8 mouse cellular contexts compared by ENCODE assay signal in the genomic region with DNA sequence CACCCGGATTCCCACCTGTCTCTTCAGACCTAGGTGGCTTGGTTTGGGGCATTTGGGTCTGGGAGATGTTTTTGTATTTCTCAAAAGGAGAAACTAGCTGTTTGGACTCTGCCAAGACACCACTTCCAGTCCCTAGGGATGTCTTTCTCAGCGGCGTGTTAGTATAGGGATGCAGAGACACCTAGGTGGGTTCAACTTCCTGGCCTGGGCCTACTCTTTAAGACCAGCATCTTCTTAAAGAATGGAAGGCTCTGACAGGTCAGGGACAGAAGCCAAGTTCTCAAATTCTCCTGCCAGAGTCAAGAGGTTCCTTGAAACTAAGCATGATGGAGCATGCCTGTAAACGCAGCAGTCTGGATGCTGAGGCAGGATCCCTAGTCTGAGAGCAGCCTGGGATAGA. TPM values are rescaled to one million over a fixed set of nuclear protein-coding genes. Genes with fewer than 3 reads are reported as not detected.
A peak's percentile ranks its signal among the peaks of the same experiment; 100 is the strongest.
DNase-seq lines count a peak whose midpoint lies in the region; ATAC-seq and TF ChIP-seq lines count a peak whose summit lies in the region.

No protein-coding gene starts in this region.

- no peak for DNase-seq in lung, embryonic 14.5 days
- no peak for DNase-seq in lung, postnatal 36 days
- no peak for DNase-seq in limb, embryonic 10.5 days (ENCODE audit: low spot score)
- no peak for DNase-seq in adrenal gland, postnatal 36 days
- no peak for DNase-seq in adrenal gland, adult (ENCODE audit: inconsistent age in 2 of 2, low spot score in 1 of 2)

- H3K4me1 ChIP-seq in lung, embryonic 14.5 days (ENCODE audit: insufficient read depth) = peaks cover 7% of the 10 kb centered on the region
- peaks cover 7% of the 10 kb centered on the region for H3K4me1 ChIP-seq in embryonic fibroblast, embryonic 13.5 days (ENCODE audit: control insufficient read depth, insufficient read depth, low read length)
- peaks cover 35% of the 10 kb centered on the region for H3K4me1 ChIP-seq in limb, embryonic 10.5 days
- peaks cover 24% of the 10 kb centered on the region for H3K4me1 ChIP-seq in neural tube, embryonic 14.5 days (ENCODE audit: control insufficient read depth, insufficient read depth, low read length)

- no peak for TF ChIP-seq POLR2A in embryonic fibroblast, embryonic 13.5 days (IDR thresholded peaks at IDR 0.05; ENCODE audit: low read depth, low read length)

- H3K4me2 ChIP-seq in lung, embryonic 14.5 days = peak overlapping the region; percentile 76
- peak overlapping the region; percentile 92 for H3K4me2 ChIP-seq in neural tube, embryonic 14.5 days (ENCODE audit: low read depth, low read length)

- no peaks in the 10 kb centered on the region for H3K27me3 ChIP-seq in lung, embryonic 14.5 days (ENCODE audit: insufficient read depth, low read length)
- H3K27me3 ChIP-seq in limb, embryonic 10.5 days (ENCODE audit: low read depth, poor library complexity, severe bottlenecking) = peaks cover 14% of the 10 kb centered on the region
- no peaks in the 10 kb centered on the region for H3K27me3 ChIP-seq in neural tube, embryonic 14.5 days (ENCODE audit: control insufficient read depth, insufficient read depth, low read length)

- no peak overlapping the region for H3K9ac ChIP-seq in lung, embryonic 14.5 days
- H3K9ac ChIP-seq in neural tube, embryonic 14.5 days (replicated peaks; ENCODE audit: low read depth, low read length) = peak overlapping the region; percentile 99; the same call in 1 of the 2 replicates

- no peak for ATAC-seq in lung, embryonic 14.5 days (ENCODE audit: insufficient read depth)
- no peak for ATAC-seq in neural tube, embryonic 14.5 days (ENCODE audit: low read depth)
- ATAC-seq in megakaryocyte-erythroid progenitor cell, adult 5-6 weeks (replicated peaks; ENCODE audit: low FRiP score, low TSS enrichment, poor library complexity, severe bottlenecking) = no peak

- H3K9me3 ChIP-seq in lung, embryonic 14.5 days (ENCODE audit: low read depth, low read length) = no peaks in the 10 kb centered on the region
- H3K9me3 ChIP-seq in limb, embryonic 10.5 days (replicated peaks) = no peaks in the 10 kb centered on the region
- H3K9me3 ChIP-seq in neural tube, embryonic 14.5 days (ENCODE audit: control insufficient read depth, low read length) = no peaks in the 10 kb centered on the region

- no peak for TF ChIP-seq CTCF in lung, embryonic 14.5 days (IDR thresholded peaks at IDR 0.05; ENCODE audit: low read depth)
- no peak for TF ChIP-seq CTCF in embryonic fibroblast, embryonic 13.5 days (IDR thresholded peaks at IDR 0.05; ENCODE audit: borderline replicate concordance, insufficient read depth, low read length)

- peak overlapping the region; percentile 95; the same call in 1 of the 2 replicates for H3K4me3 ChIP-seq in lung, embryonic 14.5 days (ENCODE audit: low read depth, low read length)
- H3K4me3 ChIP-seq in embryonic fibroblast, embryonic 13.5 days (ENCODE audit: insufficient read depth, low read length) = peak overlapping the region; percentile 74
- peak overlapping the region; percentile 97 for H3K4me3 ChIP-seq in limb, embryonic 10.5 days
- H3K4me3 ChIP-seq in neural tube, embryonic 14.5 days (ENCODE audit: low read depth, low read length) = peak overlapping the region; percentile 98

- 63% methylated on average over 4 of the region's 4 CpGs for WGBS in lung, embryonic 14.5 days
- 86% methylated on average over 4 of the region's 4 CpGs for WGBS in limb, embryonic 10.5 days
- WGBS in neural tube, embryonic 14.5 days = 55% methylated on average over 4 of the region's 4 CpGs

- no peak overlapping the region; the same call in 1 of the 2 replicates for H3K27ac ChIP-seq in lung, embryonic 14.5 days (ENCODE audit: low read depth)
- no peak overlapping the region for H3K27ac ChIP-seq in embryonic fibroblast, embryonic 13.5 days (ENCODE audit: insufficient read depth, low read length)
- H3K27ac ChIP-seq in limb, embryonic 10.5 days = no peak overlapping the region
- peak overlapping the region; percentile 98 for H3K27ac ChIP-seq in neural tube, embryonic 14.5 days (ENCODE audit: low read depth, low read length)

- peaks cover 7% of the 10 kb centered on the region; the same call in 1 of the 2 replicates for H3K36me3 ChIP-seq in lung, embryonic 14.5 days (ENCODE audit: insufficient read depth)
- peaks cover 20% of the 10 kb centered on the region for H3K36me3 ChIP-seq in limb, embryonic 10.5 days
- H3K36me3 ChIP-seq in neural tube, embryonic 14.5 days (ENCODE audit: control insufficient read depth, insufficient read depth, low read length) = 0 out of 2 replicates have a peak, but pooled peaks cover 5% of the 10 kb centered on the region

RNA-seq across cellular contexts. Expression of a gene that starts 1.9 kb away (rescaled TPM):
- polyA plus RNA-seq in lung, embryonic 14.5 days (2014; fragmentation: Nextera tagmentation; extraction: Ambion mirVana) = 46.3 and 46.7 TPM in 2 replicates
- polyA plus RNA-seq in embryonic fibroblast, embryonic 13.5 days (2011; ENCODE audit: insufficient read length, low read depth, missing spikeins) = 115 and 141 TPM in 2 replicates
- polyA plus RNA-seq in limb, embryonic 10.5 days (2016; fragmentation: Nextera tagmentation; extraction: Ambion mirVana) = 32.7 and 42.2 TPM in 2 replicates
- 335 and 370 TPM in 2 replicates for polyA plus RNA-seq in neural tube, embryonic 14.5 days (2014; fragmentation: Nextera tagmentation; extraction: Ambion mirVana)
- 10 to 100 TPM; 52.5 to 56.3 TPM for total RNA-seq in adrenal gland, postnatal 36 days (2021)
- 23.8 and 38.4 TPM in 2 replicates for total RNA-seq in megakaryocyte-erythroid progenitor cell, adult 5-6 weeks (2014; fragmentation: Nextera tagmentation)
- total RNA-seq in megakaryocyte-erythroid progenitor cell, adult 5-6 weeks (2017) = 7.9 and 14.8 TPM in 2 replicates

RNA-seq across cellular contexts. Expression of a gene that starts 16.0 kb away (rescaled TPM):
- 2.3 and 2.8 TPM in 2 replicates for polyA plus RNA-seq in lung, embryonic 14.5 days (2014; fragmentation: Nextera tagmentation; extraction: Ambion mirVana)
- polyA plus RNA-seq in embryonic fibroblast, embryonic 13.5 days (2011; ENCODE audit: insufficient read length, low read depth, missing spikeins) = 0.79 and 0.85 TPM in 2 replicates
- 1.4 and 1.9 TPM in 2 replicates for polyA plus RNA-seq in limb, embryonic 10.5 days (2016; fragmentation: Nextera tagmentation; extraction: Ambion mirVana)
- polyA plus RNA-seq in neural tube, embryonic 14.5 days (2014; fragmentation: Nextera tagmentation; extraction: Ambion mirVana) = 0.15 and 0.58 TPM in 2 replicates
- 1 to 10 TPM in 1 of 2 experiments, under 1 TPM in 1; 0.63 to 1.1 TPM for total RNA-seq in adrenal gland, postnatal 36 days (2021)
- total RNA-seq in megakaryocyte-erythroid progenitor cell, adult 5-6 weeks (2014; fragmentation: Nextera tagmentation) = 108 and 110 TPM in 2 replicates
- 68.5 and 93.7 TPM in 2 replicates for total RNA-seq in megakaryocyte-erythroid progenitor cell, adult 5-6 weeks (2017)

RNA-seq across cellular contexts. Expression of a gene that starts 19.0 kb away (rescaled TPM):
- not detected in 2 replicates for polyA plus RNA-seq in lung, embryonic 14.5 days (2014; fragmentation: Nextera tagmentation; extraction: Ambion mirVana)
- not detected in 2 replicates for polyA plus RNA-seq in embryonic fibroblast, embryonic 13.5 days (2011; ENCODE audit: insufficient read length, low read depth, missing spikeins)
- polyA plus RNA-seq in limb, embryonic 10.5 days (2016; fragmentation: Nextera tagmentation; extraction: Ambion mirVana) = not detected in 2 replicates
- 0.94 and 0.95 TPM in 2 replicates for polyA plus RNA-seq in neural tube, embryonic 14.5 days (2014; fragmentation: Nextera tagmentation; extraction: Ambion mirVana)
- 1 to 10 TPM in 1 of 2 experiments, under 1 TPM in 1; 0.83 to 1.5 TPM for total RNA-seq in adrenal gland, postnatal 36 days (2021)
- total RNA-seq in megakaryocyte-erythroid progenitor cell, adult 5-6 weeks (2014; fragmentation: Nextera tagmentation) = not detected in 2 replicates
- not detected in 2 replicates for total RNA-seq in megakaryocyte-erythroid progenitor cell, adult 5-6 weeks (2017)

RNA-seq across cellular contexts. Expression of a gene that starts 43.4 kb away (rescaled TPM):
- 11.1 and 12.0 TPM in 2 replicates for polyA plus RNA-seq in lung, embryonic 14.5 days (2014; fragmentation: Nextera tagmentation; extraction: Ambion mirVana)
- 2.3 TPM in 2 replicates for polyA plus RNA-seq in embryonic fibroblast, embryonic 13.5 days (2011; ENCODE audit: insufficient read length, low read depth, missing spikeins)
- 0.56 and 0.75 TPM in 2 replicates for polyA plus RNA-seq in limb, embryonic 10.5 days (2016; fragmentation: Nextera tagmentation; extraction: Ambion mirVana)
- 1.4 TPM in 2 replicates for polyA plus RNA-seq in neural tube, embryonic 14.5 days (2014; fragmentation: Nextera tagmentation; extraction: Ambion mirVana)
- total RNA-seq in adrenal gland, postnatal 36 days (2021) = 1 to 10 TPM; 1.2 to 2.2 TPM
- total RNA-seq in megakaryocyte-erythroid progenitor cell, adult 5-6 weeks (2014; fragmentation: Nextera tagmentation) = not detected in 2 replicates
- total RNA-seq in megakaryocyte-erythroid progenitor cell, adult 5-6 weeks (2017) = not detected in 2 replicates
